Mouse (Mus musculus): ENCODE data around the gene Ccdc106.
"Not testable (repeated sequence)": the region's sequence is repeated elsewhere in the genome, so short reads cannot be mapped to it uniquely, and the experiment has no call there.

Ccdc106 gene

GRCm38 (mm10) chr7:5015118-5016001 lies 5.0 kb upstream of the Ccdc106 start, which contains the start of gene Gm44973:
Gene Gm44973, plus strand, starts transcription at chr7:5015496.
- peak; percentile 94 to 95 for DNase-seq (ENCODE audit: low spot score in 2 of 2)

GRCm38 (mm10) chr7:5016057-5016456 lies 4.3 kb upstream of the Ccdc106 start:
- DNase-seq (ENCODE audit: low spot score in 2 of 2): no peak

GRCm38 (mm10) chr7:5016920-5017319 lies 3.4 kb upstream of the Ccdc106 start:
- no peak for DNase-seq (ENCODE audit: low spot score in 2 of 2)

GRCm38 (mm10) chr7:5017352-5017751 lies 3.0 kb upstream of the Ccdc106 start:
- DNase-seq (ENCODE audit: low spot score in 2 of 2): no peak

DNA sequence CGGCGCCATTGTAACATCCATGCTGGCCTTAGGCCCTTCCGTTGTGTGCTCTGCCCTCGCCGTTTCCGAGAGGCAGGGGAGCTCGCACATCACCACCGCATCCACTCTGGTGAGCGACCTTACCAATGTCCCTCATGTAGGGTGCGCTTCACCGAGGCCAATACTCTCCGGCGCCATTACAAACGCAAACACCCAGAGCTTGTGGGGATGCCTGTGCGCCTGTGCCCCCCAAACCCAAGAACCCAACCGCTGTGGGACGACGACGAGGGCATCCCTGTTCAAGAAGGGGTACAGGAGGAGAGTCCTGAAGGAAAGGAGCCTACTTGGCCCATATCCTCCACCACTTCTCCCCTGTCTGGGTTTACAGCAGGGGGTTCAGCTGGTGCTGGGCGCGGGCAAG lies 2.4 kb upstream of the Ccdc106 start:
- DNase-seq (ENCODE audit: low spot score in 2 of 2): no peak

DNA sequence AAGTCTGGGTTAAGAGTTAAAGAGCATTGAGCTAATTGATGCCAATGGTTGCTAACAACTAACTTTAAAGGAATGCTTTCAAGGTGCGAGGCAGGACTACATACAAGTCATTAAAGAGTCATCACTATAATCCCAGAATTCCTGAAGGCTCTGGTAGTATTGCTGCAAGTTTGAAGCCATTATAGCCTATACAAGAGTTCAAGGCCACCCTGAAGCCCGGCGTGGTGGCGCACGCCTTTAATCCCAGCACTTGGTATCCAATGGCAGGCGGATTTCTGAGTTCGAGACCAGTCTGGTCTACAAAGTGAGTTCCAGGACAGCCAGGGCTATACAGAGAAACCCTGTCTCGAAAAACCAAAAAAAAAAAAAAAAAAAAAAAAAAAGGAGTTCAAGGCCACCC lies 777 bp upstream of the Ccdc106 start:
- DNase-seq (ENCODE audit: low spot score in 2 of 2): not testable (repeated sequence)

DNA sequence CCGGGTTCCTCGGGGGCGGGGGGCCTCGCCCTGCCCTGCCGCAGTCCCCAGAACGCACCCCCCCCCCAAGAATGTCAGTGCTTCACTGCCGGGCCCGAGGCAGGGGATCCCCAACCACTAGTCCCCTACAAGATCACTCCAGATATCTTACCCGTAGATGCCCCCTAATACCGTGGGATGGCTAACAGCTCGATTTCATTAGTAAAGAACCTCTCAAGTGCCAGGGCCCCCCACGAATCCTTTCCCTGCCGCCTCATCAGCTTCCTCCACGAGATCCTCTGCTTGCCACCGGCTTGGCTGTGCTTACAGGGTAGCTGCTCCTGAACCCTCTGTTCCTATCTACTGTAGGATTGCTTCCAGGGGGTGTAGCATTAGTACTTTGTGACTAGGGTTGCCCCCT lies 332 bp downstream of the Ccdc106 start:
- DNase-seq (ENCODE audit: low spot score in 2 of 2): no peak

DNA sequence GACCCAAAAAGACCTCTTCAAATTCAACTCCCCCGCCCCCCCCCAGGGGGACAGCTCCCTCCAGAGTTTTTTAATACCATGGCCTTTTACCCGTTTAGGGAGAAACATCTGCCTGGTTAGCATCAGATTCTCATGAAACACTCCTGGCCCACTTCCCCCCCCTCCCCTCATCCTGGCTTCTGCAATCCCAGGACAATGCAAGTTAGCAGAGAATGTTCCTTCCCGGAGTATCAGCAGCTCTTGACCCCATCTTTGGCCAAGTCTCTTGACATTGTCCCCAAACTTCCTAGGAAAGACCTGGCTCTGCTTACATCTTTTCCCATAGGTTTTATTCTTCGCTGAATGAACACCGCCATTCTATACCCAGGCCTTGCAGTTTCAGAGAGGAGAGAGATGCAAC lies 844 bp downstream of the Ccdc106 start:
- no peak for DNase-seq (ENCODE audit: low spot score in 2 of 2)

DNA sequence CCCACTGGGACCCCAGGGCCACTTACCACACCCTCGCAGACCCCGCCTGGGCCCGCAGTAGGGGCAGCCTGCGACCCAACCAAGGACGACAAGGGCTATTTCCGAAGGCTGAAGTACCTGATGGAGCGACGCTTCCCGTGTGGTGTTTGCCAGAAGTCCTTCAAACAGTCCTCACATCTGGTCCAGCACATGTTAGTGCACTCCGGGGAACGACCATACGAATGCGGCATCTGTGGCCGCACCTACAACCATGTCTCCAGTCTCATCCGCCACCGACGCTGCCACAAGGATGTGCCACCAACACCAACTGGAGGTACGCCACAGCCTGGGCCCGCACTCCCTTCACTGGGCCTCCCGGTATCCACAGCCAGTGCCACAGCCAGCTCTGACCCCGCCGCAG lies 9.2 kb downstream of the Ccdc106 start:
- DNase-seq (ENCODE audit: low spot score in 2 of 2): no peak

DNA sequence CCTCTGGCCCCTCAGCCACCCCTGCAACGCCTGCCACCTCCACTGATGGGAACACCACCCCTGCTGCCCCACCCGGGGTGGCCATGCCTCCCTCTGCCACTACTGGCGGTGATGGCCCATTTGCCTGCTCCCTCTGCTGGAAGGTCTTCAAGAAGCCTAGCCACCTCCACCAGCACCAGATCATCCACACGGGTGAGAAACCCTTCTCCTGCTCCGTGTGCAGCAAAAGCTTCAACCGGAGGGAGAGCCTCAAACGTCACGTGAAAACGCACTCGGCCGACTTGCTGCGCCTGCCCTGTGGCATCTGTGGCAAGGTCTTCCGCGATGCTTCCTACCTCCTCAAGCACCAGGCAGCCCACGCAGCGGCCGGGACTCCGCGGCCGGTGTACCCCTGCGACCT lies 9.6 kb downstream of the Ccdc106 start:
- no peak for DNase-seq (ENCODE audit: low spot score in 2 of 2)

- DNase-seq (ENCODE audit: low spot score in 2 of 2): no peak
Observed at GRCm38 (mm10) chr7:5030554-5031275, 10.4 kb downstream of the Ccdc106 start.

GRCm38 (mm10) chr7:5031496-5031895 lies 11.1 kb downstream of the Ccdc106 start:
- no peak for DNase-seq (ENCODE audit: low spot score in 2 of 2)

DNA sequence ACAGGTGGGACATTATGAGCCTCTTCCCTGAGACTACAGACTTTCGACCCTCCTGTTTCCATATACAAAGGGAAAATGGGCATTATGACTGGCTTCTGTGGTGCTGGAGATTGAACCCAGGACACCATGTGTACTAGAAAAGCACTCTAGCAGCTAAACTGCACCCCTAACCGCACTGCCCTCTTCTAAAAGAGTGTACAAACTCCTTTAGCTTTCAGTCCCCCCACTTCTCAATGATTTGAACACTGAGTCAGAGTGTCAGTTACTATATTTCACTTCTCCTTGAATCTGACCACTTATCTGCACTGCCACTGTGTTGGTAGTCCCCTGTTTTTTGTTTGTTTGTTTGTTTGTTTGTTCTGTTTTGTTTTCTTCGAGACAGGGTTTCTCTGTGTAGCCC lies 13.5 kb downstream of the Ccdc106 start, which contains the start of gene 4632433K11Rik:
Gene 4632433K11Rik, plus strand, starts transcription at position 301 of the 400 bp plus-strand sequence.
- no peak for DNase-seq (ENCODE audit: low spot score in 2 of 2)

- DNase-seq (ENCODE audit: low spot score in 2 of 2): no peak
Observed at GRCm38 (mm10) chr7:5035628-5036027, 15.3 kb downstream of the Ccdc106 start.

GRCm38 (mm10) chr7:5036136-5036535 lies 15.8 kb downstream of the Ccdc106 start:
- no peak for DNase-seq (ENCODE audit: low spot score in 2 of 2)

- no peak for DNase-seq (ENCODE audit: low spot score in 2 of 2)
Observed at GRCm38 (mm10) chr7:5037026-5037425, 16.7 kb downstream of the Ccdc106 start.

DNA sequence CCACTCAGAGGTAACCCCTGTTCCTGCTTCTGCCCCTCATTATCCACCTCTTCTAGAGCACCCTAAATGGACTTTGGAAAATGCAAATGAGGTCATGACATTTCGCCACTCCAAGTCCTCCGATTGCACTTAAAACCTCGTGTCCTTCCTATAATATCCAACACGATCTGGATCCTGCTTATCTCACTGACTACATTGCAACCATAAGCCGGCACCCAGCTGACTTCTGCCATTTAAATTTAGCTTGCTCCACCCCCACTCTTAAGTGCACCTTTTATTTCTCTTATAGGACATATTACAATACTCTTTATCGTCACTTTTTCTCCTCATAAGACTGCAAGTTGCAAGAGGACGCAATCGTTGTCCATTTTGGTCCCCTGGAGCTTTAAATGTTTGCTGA lies 17.1 kb downstream of the Ccdc106 start:
- no peak for DNase-seq (ENCODE audit: low spot score in 2 of 2)

- peak; percentile 93 to 94 for DNase-seq (ENCODE audit: low spot score in 2 of 2)
Observed at GRCm38 (mm10) chr7:5038109-5038732, 17.9 kb downstream of the Ccdc106 start, which contains the start of gene Zfp784. Gene Zfp784, minus strand, starts transcription at chr7:5038446.

DNA sequence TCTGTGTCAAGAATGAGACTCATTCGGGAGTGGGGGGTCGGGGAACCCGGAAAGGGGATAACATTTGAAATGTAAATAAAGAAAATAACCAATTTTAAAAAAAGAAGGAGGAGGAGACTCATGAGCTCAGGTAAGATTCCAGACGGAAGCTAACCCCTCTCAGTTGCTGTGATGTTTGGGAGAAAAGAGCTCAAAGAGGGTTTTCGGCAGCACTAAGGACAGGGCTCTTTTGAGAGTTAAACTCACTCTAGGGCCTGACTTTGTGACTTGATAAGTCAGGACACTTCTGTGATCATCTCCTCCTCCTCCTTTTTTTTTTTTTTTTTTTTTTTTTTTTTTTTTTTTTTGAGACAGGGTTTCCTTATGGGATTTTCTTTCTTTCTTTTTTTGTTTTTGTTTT lies 18.6 kb downstream of the Ccdc106 start:
- DNase-seq (ENCODE audit: low spot score in 2 of 2): no peak

- no peak for DNase-seq (ENCODE audit: low spot score in 2 of 2)
Observed at GRCm38 (mm10) chr7:5044981-5045380, 24.6 kb downstream of the Ccdc106 start.

GRCm38 (mm10) chr7:5046112-5046511 lies 25.8 kb downstream of the Ccdc106 start:
- no peak for DNase-seq (ENCODE audit: low spot score in 2 of 2)

- DNase-seq (ENCODE audit: low spot score in 2 of 2): no peak
Observed at GRCm38 (mm10) chr7:5047313-5047712, 27.0 kb downstream of the Ccdc106 start.

Measured in urinary bladder, postnatal 4 days (tissue).